Mouse (Mus musculus): ENCODE measurements around the gene Snx21.

- no peak for TF ChIP-seq CTCF (IDR thresholded peaks at IDR 0.05; ENCODE audit: extremely low read depth, insufficient read length, insufficient replicate concordance, low read depth, low read length)
- no peak for TF ChIP-seq POLR2A (IDR thresholded peaks at IDR 0.05; ENCODE audit: low read depth, low read length)
Measured at GRCm38 (mm10) chr2:164773989-164774364, 11.6 kb upstream of the Snx21 start.
